Comparison of ENCODE assay signal across 8 mouse cellular contexts in the genomic region with DNA sequence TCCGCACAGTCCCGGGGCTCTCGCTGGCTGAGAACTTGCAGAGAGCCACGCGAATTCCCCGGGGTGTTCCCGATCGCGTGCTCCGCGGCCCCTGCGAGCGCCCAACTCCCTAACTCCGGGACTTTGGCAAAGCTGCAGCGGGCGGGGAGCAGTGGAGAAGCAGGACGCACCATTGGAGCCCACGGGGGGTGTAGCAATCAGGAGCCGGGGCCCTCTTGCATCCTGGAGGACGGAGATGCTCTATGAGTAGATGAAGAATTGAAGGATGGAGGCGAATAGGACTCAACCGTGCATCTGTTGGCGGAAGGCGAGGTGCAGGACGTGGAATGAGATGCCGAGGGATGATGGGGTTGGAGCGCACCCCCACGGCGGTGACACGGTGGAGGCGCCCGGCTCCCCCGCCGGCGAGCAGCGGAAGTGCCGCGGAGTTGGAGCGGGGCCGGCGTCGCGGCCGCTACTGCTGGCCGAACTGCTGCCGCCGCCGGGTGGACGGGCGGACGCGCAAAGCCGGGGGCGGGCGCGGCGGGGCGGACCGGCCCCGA. TPM values are rescaled to one million over a fixed set of nuclear protein-coding genes. Genes with fewer than 3 reads are reported as not detected.
A peak's percentile ranks its signal among the peaks of the same experiment; 100 is the strongest.
DNase-seq lines count a peak whose midpoint lies in the region; ATAC-seq and TF ChIP-seq lines count a peak whose summit lies in the region.

A gene (plus strand): TSS at position 425 of the 542 bp plus-strand sequence.

- peak; percentile 92 for ATAC-seq in forebrain, embryonic 12.5 days (ENCODE audit: low FRiP score)
- peak; percentile 90 for ATAC-seq in heart, embryonic 16.5 days (replicated peaks; ENCODE audit: extremely low read depth, insufficient read depth, low FRiP score)
- ATAC-seq in liver, embryonic 14.5 days (ENCODE audit: insufficient read depth) = peak; percentile 89
- peak; percentile 90 for ATAC-seq in stomach, embryonic 15.5 days (ENCODE audit: insufficient read depth, low FRiP score, low read depth)

- H3K4me3 ChIP-seq in forebrain, embryonic 12.5 days (replicated peaks) = peak within 1 kb of the TSS; percentile 73
- H3K4me3 ChIP-seq in heart, embryonic 16.5 days (ENCODE audit: low read length) = peak within 1 kb of the TSS; percentile 86
- peak within 1 kb of the TSS; percentile 77 to 100 for H3K4me3 ChIP-seq in liver, embryonic 14.5 days (ENCODE audit: insufficient read depth in 1 of 2, low read depth in 2 of 2, low read length in 2 of 2)
- H3K4me3 ChIP-seq in stomach, embryonic 15.5 days (replicated peaks) = peak within 1 kb of the TSS; percentile 67

- peaks cover 11% of the 10 kb centered on the region for H3K27me3 ChIP-seq in forebrain, embryonic 12.5 days
- no peaks in the 10 kb centered on the region for H3K27me3 ChIP-seq in heart, embryonic 16.5 days (ENCODE audit: control insufficient read depth, insufficient read depth, low read length)
- no peaks in the 10 kb centered on the region; the same call in 1 of the 2 replicates for H3K27me3 ChIP-seq in liver, embryonic 14.5 days (ENCODE audit: control insufficient read depth, insufficient read depth, low read length)
- H3K27me3 ChIP-seq in stomach, embryonic 15.5 days (replicated peaks) = no peaks in the 10 kb centered on the region

- no peaks in the 10 kb centered on the region for H3K36me3 ChIP-seq in forebrain, embryonic 12.5 days (replicated peaks)
- H3K36me3 ChIP-seq in heart, embryonic 16.5 days (ENCODE audit: control insufficient read depth, insufficient read depth) = no peaks in the 10 kb centered on the region
- H3K36me3 ChIP-seq in liver, embryonic 14.5 days (replicated peaks; ENCODE audit: control insufficient read depth, insufficient read depth, low read depth) = peaks cover 14% of the 10 kb centered on the region
- no peaks in the 10 kb centered on the region for H3K36me3 ChIP-seq in stomach, embryonic 15.5 days

- 0% methylated on average over 51 of the region's 60 CpGs for WGBS in forebrain, embryonic 12.5 days
- WGBS in heart, embryonic 16.5 days = under 1% methylated on average over 51 of the region's 60 CpGs
- 1% methylated on average over 60 of the region's 60 CpGs for WGBS in liver, embryonic 14.5 days (ENCODE audit: insufficient replicate concordance)
- WGBS in stomach, embryonic 15.5 days = 1% methylated on average over 58 of the region's 60 CpGs

- H3K27ac ChIP-seq in forebrain, embryonic 12.5 days = peak within 1 kb of the TSS; percentile 66
- H3K27ac ChIP-seq in heart, embryonic 16.5 days (ENCODE audit: low read length) = peak within 1 kb of the TSS; percentile 68
- peak within 1 kb of the TSS; percentile 66 for H3K27ac ChIP-seq in liver, embryonic 14.5 days
- H3K27ac ChIP-seq in stomach, embryonic 15.5 days = peak within 1 kb of the TSS; percentile 80

- no peaks in the 10 kb centered on the region for H3K9me3 ChIP-seq in forebrain, embryonic 12.5 days
- no peaks in the 10 kb centered on the region for H3K9me3 ChIP-seq in heart, embryonic 16.5 days (replicated peaks; ENCODE audit: control insufficient read depth, low read length)
- no peaks in the 10 kb centered on the region for H3K9me3 ChIP-seq in liver, embryonic 14.5 days (ENCODE audit: control insufficient read depth, low read length)
- no peaks in the 10 kb centered on the region for H3K9me3 ChIP-seq in stomach, embryonic 15.5 days

- H3K4me2 ChIP-seq in forebrain, embryonic 12.5 days = peak within 1 kb of the TSS; percentile 98
- H3K4me2 ChIP-seq in heart, embryonic 16.5 days (ENCODE audit: low read depth, low read length) = peak within 1 kb of the TSS; percentile 98
- H3K4me2 ChIP-seq in liver, embryonic 14.5 days (ENCODE audit: low read depth) = peak within 1 kb of the TSS; percentile 92
- H3K4me2 ChIP-seq in stomach, embryonic 15.5 days = peak within 1 kb of the TSS; percentile 96

- H3K9ac ChIP-seq in forebrain, embryonic 12.5 days = peak within 1 kb of the TSS; percentile 70
- peak within 1 kb of the TSS; percentile 95 for H3K9ac ChIP-seq in heart, embryonic 16.5 days (ENCODE audit: low read length)
- H3K9ac ChIP-seq in liver, embryonic 14.5 days (replicated peaks) = peak within 1 kb of the TSS; percentile 99
- peak within 1 kb of the TSS; percentile 56 for H3K9ac ChIP-seq in stomach, embryonic 15.5 days

- TF ChIP-seq CTCF in liver, embryonic 14.5 days (IDR thresholded peaks at IDR 0.05; ENCODE audit: low read depth) = peak; percentile 71

- DNase-seq in CD8-positive naive resting alpha-beta T cell, adult 2 months (ENCODE audit: low read depth in 2 of 2, low spot score in 2 of 2) = peak; percentile 69 to 79
- peak; percentile 83 for DNase-seq in c-Kit-positive CD71-positive TER-119-positive erythroid progenitor cells, embryonic 14.5 days (ENCODE audit: low spot score)
- DNase-seq in kidney, postnatal 25 days = peak; percentile 91 to 92
- DNase-seq in liver, embryonic 14.5 days (ENCODE audit: low read depth in 3 of 3, low spot score in 3 of 3) = peak; percentile 67 to 74 (median 68)
- DNase-seq in neural tube, embryonic 10.5 days (ENCODE audit: extremely low spot score, low spot score) = peak; percentile 87

- peaks cover 37% of the 10 kb centered on the region for H3K4me1 ChIP-seq in forebrain, embryonic 12.5 days
- peaks cover 17% of the 10 kb centered on the region for H3K4me1 ChIP-seq in heart, embryonic 16.5 days (ENCODE audit: control insufficient read depth, insufficient read depth, low read length)
- peaks cover 40 to 42% of the 10 kb centered on the region in 2 experiments for H3K4me1 ChIP-seq in liver, embryonic 14.5 days (replicated peaks; ENCODE audit: control insufficient read depth in 2 of 2, insufficient read depth in 2 of 2, low read length in 1 of 2)
- peaks cover 9% of the 10 kb centered on the region; the same call in 1 of the 2 replicates for H3K4me1 ChIP-seq in stomach, embryonic 15.5 days

- TF ChIP-seq EP300 in liver, embryonic 14.5 days (IDR thresholded peaks at IDR 0.05; ENCODE audit: low read depth) = peak; percentile 50

RNA-seq across cellular contexts. Expression of the gene that starts here (rescaled TPM):
- 16.8 and 18.7 TPM in 2 replicates for polyA plus RNA-seq in forebrain, embryonic 12.5 days (2016; fragmentation: Nextera tagmentation; extraction: Ambion mirVana)
- 9.3 and 9.7 TPM in 2 replicates for polyA plus RNA-seq in heart, embryonic 16.5 days (2015; fragmentation: Nextera tagmentation; extraction: Ambion mirVana)
- polyA plus RNA-seq in liver, embryonic 14.5 days (2012; rRNA removed) = 11.8 and 13.1 TPM in 2 replicates
- polyA plus RNA-seq in liver, embryonic 14.5 days (2014; fragmentation: Nextera tagmentation; extraction: Ambion mirVana) = 13.9 and 17.9 TPM in 2 replicates
- polyA plus RNA-seq in stomach, embryonic 15.5 days (2015; fragmentation: Nextera tagmentation; extraction: Ambion mirVana) = 19.8 and 20.5 TPM in 2 replicates

Comparison
In these comparisons a context has a peak if more than half of its experiments do, and no peak if none do; other contexts are left out.
1. Peak in every context shown above with its lines: DNase-seq, ATAC-seq, H3K4me3 ChIP-seq and H3K27ac ChIP-seq.